Mouse (Mus musculus) CH12.LX (cell line): ENCODE measurements at regions not wholly inside any gene's neighbourhood (a gene's known extent, or its start where the extent isn't known, plus 50 kb on each side); places are given as distances from the start of the nearest gene placed in this dataset.

ENCODE experiments used
- DNase-seq: peaks from one replicate; pipeline ENCODE4 v3.0.0-alpha.2; 2013; ENCODE audit errors: extremely low read depth
- H3K27ac ChIP-seq: 2 replicates; pipeline ENCODE4 v1.5.1; 2012; ENCODE audit warnings: low read depth, mild to moderate bottlenecking, control low read depth, moderate library complexity; ENCODE audit not compliant: insufficient read depth
- H3K27me3 ChIP-seq: replicated peaks from 2 replicates; pipeline ENCODE3; 2012; ENCODE audit warnings: inconsistent platforms
- H3K36me3 ChIP-seq, 2 experiments: replicated peaks in 1 of 2; 2 replicates each; pipeline versions ENCODE3 to v1.6.1; 2012; ENCODE audit warnings: inconsistent platforms in 1 of 2, low read length in 1 of 2, mild to moderate bottlenecking in 1 of 2, mixed read lengths in 1 of 2, moderate library complexity in 1 of 2; ENCODE audit not compliant: control insufficient read depth in 1 of 2, insufficient read depth in 1 of 2
- H3K4me1 ChIP-seq, 2 experiments: 2 replicates each; pipeline ENCODE4 v1.6.1; 2012; ENCODE audit warnings: inconsistent platforms in 1 of 2, moderate library complexity in 1 of 2; ENCODE audit not compliant: insufficient read depth in 2 of 2, control insufficient read depth in 1 of 2
- H3K4me2 ChIP-seq: 2 replicates; pipeline ENCODE4 v1.6.1; 2012; ENCODE audit warnings: low read depth, mild to moderate bottlenecking, control low read depth; ENCODE audit not compliant: poor library complexity, insufficient read depth, severe bottlenecking
- H3K4me3 ChIP-seq, 3 experiments: fragments of 150-350 bp in 1 of 3; sonication (generic) in 1 of 3; replicated peaks in 1 of 3; 2 replicates each; pipeline versions ENCODE3 to v1.5.1; 2011 to 2012; ENCODE audit warnings: low read depth in 2 of 3, low read length in 2 of 3, mild to moderate bottlenecking in 2 of 3, moderate library complexity in 2 of 3, control low read depth in 1 of 3, improper control_type of control experiment in 1 of 3, inconsistent platforms in 1 of 3, mixed read lengths in 1 of 3; ENCODE audit not compliant: poor library complexity in 1 of 3
- H3K79me2 ChIP-seq: replicated peaks from 2 replicates; pipeline ENCODE4 v1.6.1; 2012; ENCODE audit warnings: mild to moderate bottlenecking, moderate library complexity; ENCODE audit not compliant: control insufficient read depth, poor library complexity, insufficient read depth, severe bottlenecking; ENCODE audit errors: extremely low read depth
- H3K9ac ChIP-seq: 2 replicates; pipeline ENCODE4 v1.6.1; 2012; ENCODE audit warnings: low read depth, mild to moderate bottlenecking, control low read depth, moderate library complexity; ENCODE audit not compliant: insufficient read depth
- H3K9me3 ChIP-seq: replicated peaks from 2 replicates; pipeline ENCODE3; 2012; ENCODE audit warnings: low read length, inconsistent platforms, mixed read lengths
- CHD2 ChIP-seq: IDR thresholded peaks from 2 replicates; pipeline ENCODE4 v1.6.1; 2011; ENCODE audit warnings: low read length, improper control_type of control experiment
- CTCF ChIP-seq, 2 experiments: IDR thresholded peaks in 1 of 2; conservative IDR thresholded peaks in 1 of 2; 2 replicates each; pipeline ENCODE4 v1.5.1; 2011 to 2012; ENCODE audit warnings: low read depth in 2 of 2, low read length in 2 of 2, improper control_type of control experiment in 1 of 2, inconsistent platforms in 1 of 2, mild to moderate bottlenecking in 1 of 2, moderate library complexity in 1 of 2
- EP300 ChIP-seq: IDR thresholded peaks from 2 replicates; pipeline ENCODE4 v1.6.1; 2011; ENCODE audit warnings: low read length, improper control_type of control experiment
- MAFK ChIP-seq: IDR thresholded peaks from 2 replicates; pipeline ENCODE4 v1.6.1; 2011; ENCODE audit warnings: low read length, improper control_type of control experiment; ENCODE audit not compliant: insufficient replicate concordance
- MEF2A ChIP-seq: IDR thresholded peaks from 2 replicates; pipeline ENCODE4 v1.6.1; 2014; ENCODE audit warnings: low read depth, mild to moderate bottlenecking, inconsistent platforms, low read length, improper control_type of control experiment, borderline replicate concordance
- NELFE ChIP-seq: IDR thresholded peaks from 2 replicates; pipeline ENCODE4 v1.6.1; 2011; ENCODE audit warnings: low read depth, low read length, improper control_type of control experiment
- POLR2AphosphoS2 ChIP-seq: IDR thresholded peaks from 2 replicates; pipeline ENCODE4 v1.6.1; 2011; ENCODE audit warnings: low read depth, low read length, improper control_type of control experiment
- SIN3A ChIP-seq: IDR thresholded peaks from 2 replicates; pipeline ENCODE4 v1.6.1; 2012; ENCODE audit warnings: low read length, improper control_type of control experiment, inconsistent platforms
- SMC3 ChIP-seq: IDR thresholded peaks from 2 replicates; pipeline ENCODE4 v1.6.1; 2011; ENCODE audit warnings: low read depth, low read length, improper control_type of control experiment
- UBTF ChIP-seq: IDR thresholded peaks from 2 replicates; pipeline ENCODE4 v1.6.1; 2012; ENCODE audit warnings: low read depth, mild to moderate bottlenecking, inconsistent platforms, low read length, improper control_type of control experiment, moderate library complexity
- USF2 ChIP-seq: conservative IDR thresholded peaks from 2 replicates; pipeline ENCODE4 v1.6.1; 2011; ENCODE audit warnings: low read depth, low read length, improper control_type of control experiment
- ZMIZ1 ChIP-seq: IDR thresholded peaks from 2 replicates; pipeline ENCODE4 v1.6.1; 2012; ENCODE audit warnings: low read depth, mild to moderate bottlenecking, inconsistent platforms, low read length, improper control_type of control experiment
- dilution Hi-C: fragments of 300-500 bp; cut with MboI; formaldehyde crosslinking; loops from 2 replicates; pipeline ENCODE4 v1.14.3; 2020; ENCODE audit warnings: low sequenced_read_pairs; ENCODE audit not compliant: extremely low pct_unique_long_range_greater_than_20kb, extremely low pct_ligation_motif_present
- in situ Hi-C: fragments of 300-500 bp; cut with MboI; formaldehyde crosslinking; loops from 3 replicates; pipeline ENCODE4 v1.14.3; 2019; ENCODE audit warnings: low sequenced_read_pairs, low pct_ligation_motif_present, low pct_unique_long_range_greater_than_20kb, mixed read lengths

GRCm38 (mm10) chr4:106202554-106202953 is 113.5 kb upstream of the Usp24 start:
- H3K4me3 ChIP-seq = no peak overlapping the region
- in situ Hi-C loops = no loop called here

DNA sequence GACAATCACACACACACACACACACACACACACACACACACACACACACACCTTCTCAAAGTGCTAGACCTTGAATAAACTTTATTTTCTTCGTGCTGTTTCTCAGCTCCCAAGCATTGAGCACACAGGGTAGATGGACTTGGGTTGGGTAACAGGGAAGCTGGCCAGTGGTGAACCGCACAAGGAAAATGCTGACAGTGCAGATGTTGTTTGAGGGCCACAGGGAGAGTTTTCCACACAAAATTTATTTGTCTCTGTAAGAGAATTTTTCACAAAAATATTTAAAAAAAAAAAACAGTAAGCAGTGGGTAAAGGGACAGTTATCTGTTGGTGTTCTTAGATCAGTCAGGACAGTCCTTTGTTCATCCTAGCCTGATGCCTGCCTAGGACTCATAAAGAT is 110.8 kb upstream of the Usp24 start:
- no peak overlapping the region for H3K9ac ChIP-seq
- no peak overlapping the region for H3K4me3 ChIP-seq
- H3K27me3 ChIP-seq = no peaks in the 10 kb centered on the region
- H3K4me2 ChIP-seq = no peak overlapping the region
- in situ Hi-C loops = no loop called here
- no peaks in the 10 kb centered on the region for H3K79me2 ChIP-seq
- no peak overlapping the region for H3K27ac ChIP-seq
- TF ChIP-seq MAFK (peak; percentile 70), USF2 (no peak)
- TF ChIP-seq, all 38 proteins: peak for 1
- Histone ChIP-seq H3K9me3 (no peaks in the 10 kb centered on the region), H3K4me1 (no peaks in the 10 kb centered on the region), H3K36me3 (no peaks in the 10 kb centered on the region)
- no peak for DNase-seq
- dilution Hi-C loops = no loop called here

More at GRCm38 (mm10) chr4:106202554-106202953, 113.5 kb upstream of the Usp24 start:
- H3K36me3 ChIP-seq = no peaks in the 10 kb centered on the region
- no peaks in the 10 kb centered on the region for H3K27me3 ChIP-seq
- H3K4me1 ChIP-seq = no peaks in the 10 kb centered on the region
- no peak overlapping the region for H3K27ac ChIP-seq
- H3K4me2 ChIP-seq = no peak overlapping the region
- DNase-seq = no peak
- H3K9me3 ChIP-seq = no peaks in the 10 kb centered on the region
- TF ChIP-seq CHD2 (no peak), MEF2A (no peak), NELFE (no peak), UBTF (no peak), ZMIZ1 (no peak), POLR2AphosphoS2 (no peak), MAFK (no peak), SIN3A (no peak)
- no peaks in the 10 kb centered on the region for H3K79me2 ChIP-seq
- dilution Hi-C loops = no loop called here
- H3K9ac ChIP-seq = no peak overlapping the region

DNA sequence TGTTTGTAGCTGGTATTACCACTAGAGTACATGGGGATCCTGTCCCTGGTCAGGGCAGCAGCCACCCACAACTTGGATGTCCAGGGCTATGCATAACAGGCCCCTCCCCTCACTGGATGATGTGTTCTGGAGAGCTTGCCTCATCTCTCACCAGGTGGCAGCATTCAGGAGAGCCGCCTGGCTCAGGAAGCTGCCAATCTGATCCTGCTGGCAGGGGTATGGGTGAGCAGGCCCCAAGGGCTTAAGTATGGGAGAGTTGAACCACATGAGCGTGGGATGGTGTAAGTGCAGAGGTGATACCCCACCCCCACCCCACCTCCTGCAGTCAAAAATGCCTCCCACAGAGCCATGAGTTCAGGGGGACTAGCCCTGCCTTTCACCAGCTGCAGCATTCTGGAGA is 110.0 kb upstream of the Usp24 start:
- Histone ChIP-seq H3K4me2 (no peak overlapping the region), H3K36me3 (no peaks in the 10 kb centered on the region), H3K27ac (no peak overlapping the region), H3K9ac (no peak overlapping the region), H3K27me3 (no peaks in the 10 kb centered on the region), H3K4me1 (no peaks in the 10 kb centered on the region), H3K4me3 (no peak overlapping the region), H3K9me3 (no peaks in the 10 kb centered on the region), H3K79me2 (no peaks in the 10 kb centered on the region)
- DNase-seq = no peak
- TF ChIP-seq SMC3 (peak; percentile 6; the same call in 1 of the 2 replicates), EP300 (no peak), CTCF (conservative IDR thresholded peaks at IDR 0.05 in 1 of 2, IDR thresholded peaks at IDR 0.05 in 1 of 2; ENCODE audit: low read depth in 2 of 2, low read length in 2 of 2) (peak in 1 of 2 experiments; percentile 9; a peak in 1 of 4 replicates)
- dilution Hi-C loops (no loop called here), in situ Hi-C loops (no loop called here)
